Mouse (Mus musculus) heart, adult 2 months (tissue): ENCODE data around the gene Atp2a1. TPM values are rescaled to one million over a fixed set of nuclear protein-coding genes. Genes with fewer than 3 reads are reported as not detected.
"Not testable (repeated sequence)": the region's sequence is repeated elsewhere in the genome, so short reads cannot be mapped to it uniquely, and the experiment has no call there.

Experiments used
- DNase-seq, 2 experiments: peaks; one replicate each; pipeline ENCODE4 v3.0.0; 2021
- H3K27ac ChIP-seq: fragments of 200-600 bp; 2 replicates; pipeline ENCODE4 v1.8.1; 2022
- H3K27me3 ChIP-seq: fragments of 200-500 bp; 2 replicates; pipeline ENCODE4 v1.6.1; 2012; ENCODE audit warnings: mild to moderate bottlenecking, low read length, inconsistent platforms, mixed read lengths; ENCODE audit not compliant: control insufficient read depth, insufficient read depth
- H3K36me3 ChIP-seq: fragments of 200-500 bp; 2 replicates; pipeline ENCODE4 v1.6.1; 2012; ENCODE audit warnings: low read length, inconsistent platforms; ENCODE audit not compliant: control insufficient read depth, insufficient read depth
- H3K4me1 ChIP-seq: fragments of 200-500 bp; 2 replicates; pipeline ENCODE4 v1.6.1; 2011; ENCODE audit warnings: low read length; ENCODE audit not compliant: control insufficient read depth, insufficient read depth
- H3K4me3 ChIP-seq: fragments of 200-600 bp; 2 replicates; pipeline ENCODE4 v1.8.1; 2022
- H3K79me2 ChIP-seq: fragments of 200-500 bp; replicated peaks from 2 replicates; pipeline ENCODE4 v1.6.1; 2012; ENCODE audit warnings: mild to moderate bottlenecking, inconsistent platforms, low read length, moderate library complexity, mixed read lengths; ENCODE audit not compliant: control insufficient read depth, insufficient read depth
- H3K9ac ChIP-seq: fragments of 200-500 bp; 2 replicates; pipeline ENCODE4 v1.6.1; 2012; ENCODE audit warnings: low read depth, mild to moderate bottlenecking, control low read depth, inconsistent platforms, low read length, mixed read lengths
- CTCF ChIP-seq: fragments of 200-600 bp; IDR thresholded peaks from 2 replicates; pipeline ENCODE4 v1.8.1; 2022; ENCODE audit warnings: antibody characterized with exemption, mild to moderate bottlenecking, moderate library complexity
- EP300 ChIP-seq: fragments of 200-500 bp; IDR thresholded peaks from 2 replicates; pipeline ENCODE4 v1.6.1; 2011; ENCODE audit warnings: low read depth, low read length, control low read depth; ENCODE audit not compliant: insufficient read depth
- POLR2A ChIP-seq: fragments of 200-500 bp; IDR thresholded peaks from 2 replicates; pipeline ENCODE4 v1.6.1; 2011; ENCODE audit warnings: mild to moderate bottlenecking, low read depth, low read length, control low read depth; ENCODE audit not compliant: insufficient read depth
- WGBS: fragments of 180-500 bp; shearing (Covaris S2); methylation state at CpG from one replicate; pipeline ENCODE4 v1.1.7; 2018; 5-methylcytosine and 5-hydroxymethylcytosine counted together
- intact Hi-C: fragments of 180-260 bp; cut with DNase I; formaldehyde crosslinking; loops from one replicate; pipeline ENCODE4 v1.15.1; 2025
- polyA plus RNA-seq: library from polyadenylated mRNA; depleted of rRNA; stranded (reverse); fragments of >200 nt; gene quantifications from 2 replicates; pipeline ENCODE4 v1.2.3, GENCODE M21; 2012
- total RNA-seq, 2 experiments: library from RNA; stranded (reverse); gene quantifications; 2 replicates each; pipeline ENCODE4 v1.2.3; 2021

Atp2a1 gene
- total and polyA plus RNA-seq, 3 experiments: 1.1 to 6.6 (median 1.3) TPM

GRCm38 (mm10) chr7:126411061-126411460 lies 51.8 kb downstream of the Atp2a1 start:
- intact Hi-C loops: no loop called here
- whole genome bisulfite sequencing: 83% methylated on average over 4 of the region's 4 CpGs
- no peaks in the 10 kb centered on the region for H3K4me1 ChIP-seq

GRCm38 (mm10) chr7:126408686-126409085 lies 54.2 kb downstream of the Atp2a1 start:
- intact Hi-C loops: no loop called here
- no peak for TF ChIP-seq CTCF
- no peak for TF ChIP-seq EP300
- TF ChIP-seq POLR2A: no peak
- 33% methylated on average over 2 of the region's 2 CpGs for WGBS
- Histone ChIP-seq H3K36me3 (no peaks in the 10 kb centered on the region), H3K79me2 (no peaks in the 10 kb centered on the region), H3K4me1 (no peaks in the 10 kb centered on the region), H3K27me3 (no peaks in the 10 kb centered on the region), H3K4me3 (no peak overlapping the region), H3K27ac (no peak overlapping the region), H3K9ac (no peak overlapping the region)
- DNase-seq: no peak

More at GRCm38 (mm10) chr7:126411061-126411460, 51.8 kb downstream of the Atp2a1 start:
- Histone ChIP-seq H3K79me2 (no peaks in the 10 kb centered on the region), H3K4me3 (no peak overlapping the region), H3K27me3 (no peaks in the 10 kb centered on the region), H3K9ac (no peak overlapping the region), H3K27ac (no peak overlapping the region), H3K36me3 (no peaks in the 10 kb centered on the region)
- TF ChIP-seq POLR2A: no peak
- no peak for TF ChIP-seq EP300
- TF ChIP-seq CTCF: no peak
- DNase-seq: no peak

- H3K79me2 ChIP-seq, H3K4me3 ChIP-seq, H3K36me3 ChIP-seq, H3K4me1 ChIP-seq, H3K27me3 ChIP-seq, H3K9ac ChIP-seq, H3K27ac ChIP-seq, DNase-seq: not testable (repeated sequence)
- WGBS: 74% methylated on average over 8 of the region's 8 CpGs
- intact Hi-C loops: loop anchor here (5.0 kb wide), 1 partner anchor 235 kb away; no protein-coding TSS in a partner anchor
Observed at GRCm38 (mm10) chr7:126402518-126402917, 60.4 kb downstream of the Atp2a1 start.

- no peak overlapping the region for H3K4me3 ChIP-seq
- 4% methylated on average over 5 of the region's 5 CpGs for WGBS
- H3K27ac ChIP-seq: no peak overlapping the region
- TF ChIP-seq CTCF (peak; percentile 93), EP300 (peak; percentile 50; the same call in 1 of the 2 replicates), POLR2A (no peak)
- H3K4me1 ChIP-seq: peaks cover 4% of the 10 kb centered on the region
- intact Hi-C loops: loop anchor here (1.0 to 10.0 kb wide), 6 partner anchors 29 to 295 kb away; partner anchors contain the start of genes Bola2, Rabep2 and Slx1b
- H3K9ac ChIP-seq: no peak overlapping the region
- no peaks in the 10 kb centered on the region for H3K27me3 ChIP-seq
- H3K79me2 ChIP-seq: no peaks in the 10 kb centered on the region
- peak; percentile 79 to 85 for DNase-seq
- H3K36me3 ChIP-seq: no peaks in the 10 kb centered on the region
Observed at GRCm38 (mm10) chr7:126399548-126399947, 63.4 kb downstream of the Atp2a1 start.

- Histone ChIP-seq H3K36me3 (no peaks in the 10 kb centered on the region), H3K9ac (no peak overlapping the region), H3K4me1 (peaks cover 4% of the 10 kb centered on the region), H3K4me3 (no peak overlapping the region), H3K79me2 (no peaks in the 10 kb centered on the region), H3K27me3 (no peaks in the 10 kb centered on the region), H3K27ac (no peak overlapping the region)
- TF ChIP-seq POLR2A: no peak
- TF ChIP-seq EP300: no peak
- no peak for TF ChIP-seq CTCF
- intact Hi-C loops: loop anchor here (2.0 to 10.0 kb wide), 5 partner anchors 31 to 297 kb away; partner anchors contain the start of genes Bola2, Rabep2 and Slx1b
- no peak for DNase-seq
- 87% methylated on average over 4 of the region's 4 CpGs for WGBS
Observed at GRCm38 (mm10) chr7:126397822-126398221, 65.1 kb downstream of the Atp2a1 start.

- no peak overlapping the region for H3K4me3 ChIP-seq
- no peaks in the 10 kb centered on the region for H3K36me3 ChIP-seq
- intact Hi-C loops: loop anchor here (5.0 to 10.0 kb wide), 3 partner anchors 70 to 298 kb away; partner anchors contain the start of genes Bola2 and Slx1b
- no peak for DNase-seq
- peaks cover 4% of the 10 kb centered on the region for H3K4me1 ChIP-seq
- peak overlapping the region; percentile 21; the same call in 1 of the 2 replicates for H3K27ac ChIP-seq
- H3K79me2 ChIP-seq: no peaks in the 10 kb centered on the region
- TF ChIP-seq CTCF (no peak), POLR2A (no peak), EP300 (no peak)
- WGBS: 37% methylated on average over 6 of the region's 6 CpGs
- no peak overlapping the region for H3K9ac ChIP-seq
- no peaks in the 10 kb centered on the region for H3K27me3 ChIP-seq
Observed at GRCm38 (mm10) chr7:126397221-126397620, 65.7 kb downstream of the Atp2a1 start.
